Mouse (Mus musculus) neural tube, embryonic 14.5 days (tissue): ENCODE measurements around the gene 2610021A01Rik. TPM values are rescaled to one million over a fixed set of nuclear protein-coding genes. Genes with fewer than 3 reads are reported as not detected.
A peak's percentile ranks its signal among the peaks of the same experiment; 100 is the strongest.
"Not testable (repeated sequence)": the region's sequence is repeated elsewhere in the genome, so short reads cannot be mapped to it uniquely, and the experiment has no call there.

ENCODE experiments used
- ATAC-seq: fragments of 200-750 bp; cut with Nextera tagmentation; 2 replicates; pipeline ENCODE4 v1.8.0; 2017; ENCODE audit warnings: low read depth, mild to moderate bottlenecking, moderate TSS enrichment, moderate library complexity
- H3K27ac ChIP-seq: fragments of 300-500 bp; sonication (generic); 2 replicates; pipeline ENCODE4 v1.5.1; 2014; ENCODE audit warnings: low read depth, mild to moderate bottlenecking, control low read depth, low read length, moderate library complexity, mixed read lengths
- H3K27me3 ChIP-seq: fragments of 300-500 bp; sonication (generic); 2 replicates; pipeline ENCODE4 v1.6.1; 2014; ENCODE audit warnings: low read length; ENCODE audit not compliant: control insufficient read depth, insufficient read depth
- H3K36me3 ChIP-seq: fragments of 300-500 bp; sonication (generic); 2 replicates; pipeline ENCODE4 v1.6.1; 2014; ENCODE audit warnings: low read length, mixed read lengths; ENCODE audit not compliant: control insufficient read depth, insufficient read depth
- H3K4me1 ChIP-seq: fragments of 300-500 bp; sonication (generic); 2 replicates; pipeline ENCODE4 v1.6.1; 2014; ENCODE audit warnings: low read length; ENCODE audit not compliant: control insufficient read depth, insufficient read depth
- H3K4me2 ChIP-seq: fragments of 300-500 bp; sonication (generic); 2 replicates; pipeline ENCODE4 v1.6.1; 2014; ENCODE audit warnings: mild to moderate bottlenecking, low read depth, low read length, control low read depth
- H3K4me3 ChIP-seq: fragments of 300-500 bp; sonication (generic); 2 replicates; pipeline ENCODE4 v1.5.1; 2014; ENCODE audit warnings: low read depth, low read length, control low read depth, mixed read lengths
- H3K9ac ChIP-seq: fragments of 300-500 bp; sonication (generic); replicated peaks from 2 replicates; pipeline ENCODE4 v1.6.1; 2014; ENCODE audit warnings: low read depth, mild to moderate bottlenecking, control low read depth, low read length, mixed read lengths
- H3K9me3 ChIP-seq: fragments of 300-500 bp; sonication (generic); 2 replicates; pipeline ENCODE4 v1.6.1; 2016; ENCODE audit warnings: low read length; ENCODE audit not compliant: control insufficient read depth
- WGBS: fragments of 180-500 bp; shearing (Covaris S2); extraction: QIAGEN DNeasy Blood & Tissue Kit; methylation state at CpG from one replicate; pipeline ENCODE4 v1.1.7; 2014; 5-methylcytosine and 5-hydroxymethylcytosine counted together
- polyA plus RNA-seq: library from polyadenylated mRNA; unstranded; fragments of >200 nt; fragmentation: Nextera tagmentation; extraction: Ambion mirVana; gene quantifications from 2 replicates; pipeline ENCODE4 v1.2.1, GENCODE M21; 2014

Gene 2610021A01Rik
- polyA plus RNA-seq = 19.0 and 21.2 TPM in 2 replicates

DNA sequence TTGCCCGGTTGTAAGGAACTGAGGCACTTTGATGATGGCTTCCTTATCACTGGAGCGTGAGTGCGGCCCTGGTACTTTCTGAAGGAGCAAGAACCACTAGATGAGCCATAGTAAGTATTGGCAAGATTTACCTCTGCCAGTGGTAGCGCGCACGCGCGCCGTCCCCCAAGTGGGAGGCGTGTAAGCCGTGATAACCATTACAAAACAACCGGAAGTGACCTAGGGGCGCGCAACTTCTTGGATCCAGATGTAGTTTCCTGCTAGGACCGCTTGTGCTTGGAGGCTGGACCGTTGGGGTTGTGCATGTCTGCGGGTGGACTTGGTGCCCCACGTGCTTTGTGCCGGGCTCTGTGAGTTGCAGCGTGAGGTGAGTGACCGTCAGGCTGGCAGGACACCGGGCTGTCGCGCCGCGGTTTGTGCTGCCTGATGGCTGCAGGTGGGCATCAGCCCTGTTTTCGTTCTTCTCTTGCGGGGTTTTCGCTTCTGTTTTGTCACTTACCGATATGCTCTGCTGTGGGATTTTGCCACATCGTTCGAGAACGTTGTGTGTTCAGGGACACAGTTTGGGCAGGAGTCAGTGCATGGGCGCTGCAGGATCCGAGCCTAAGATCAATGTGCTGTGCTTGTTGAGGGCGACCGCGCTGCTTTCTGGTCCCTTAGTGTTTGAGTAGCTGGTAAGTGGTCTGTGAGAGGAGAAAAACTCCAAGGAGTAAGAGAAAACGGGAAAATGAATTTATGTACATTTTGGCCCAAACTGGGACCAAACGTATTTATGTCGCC lies at the start of gene 2610021A01Rik:
Gene 2610021A01Rik (plus strand): TSS at position 197 of the 780 bp plus-strand sequence.
- Histone ChIP-seq H3K9ac (peak within 1 kb of the TSS; percentile 60), H3K9me3 (no peaks in the 10 kb centered on the region), H3K36me3 (no peaks in the 10 kb centered on the region), H3K4me1 (0 out of 2 replicates have a peak, but pooled peaks cover 10% of the 10 kb centered on the region), H3K4me2 (peak within 1 kb of the TSS; percentile 73), H3K4me3 (peak within 1 kb of the TSS; percentile 58), H3K27ac (0 out of 2 replicates have a peak within 1 kb of the TSS, but pooled peaks have one; percentile 34), H3K27me3 (no peaks in the 10 kb centered on the region)
- WGBS = under 1% methylated on average over 41 of the region's 41 CpGs
- ATAC-seq = peak; percentile 99

DNA sequence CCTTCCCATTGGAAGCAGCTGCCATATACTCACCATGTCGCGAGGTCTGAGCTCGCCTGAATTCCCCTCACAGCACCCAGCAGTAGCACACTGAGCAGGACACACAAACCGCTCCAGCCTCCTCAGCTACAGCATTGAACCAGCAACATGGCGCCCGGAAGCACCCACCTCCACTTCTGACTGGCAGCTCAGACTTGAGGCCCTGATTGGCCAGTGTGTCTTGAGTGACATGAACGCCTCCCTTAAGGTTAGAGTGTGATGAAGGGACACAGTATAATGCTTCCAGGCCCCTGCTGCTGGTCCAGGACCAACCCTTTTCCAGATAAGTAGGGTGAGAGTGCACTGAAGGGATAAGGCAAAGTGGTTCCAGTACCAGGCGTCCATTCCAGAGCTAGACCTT lies 38.3 kb upstream of the 2610021A01Rik start:
- H3K4me3 ChIP-seq = no peak overlapping the region
- H3K9ac ChIP-seq = no peak overlapping the region
- H3K9me3 ChIP-seq = no peaks in the 10 kb centered on the region
- no peak for ATAC-seq
- H3K36me3 ChIP-seq = no peaks in the 10 kb centered on the region
- 66% methylated on average over 8 of the region's 8 CpGs for WGBS
- no peaks in the 10 kb centered on the region for H3K4me1 ChIP-seq
- H3K27ac ChIP-seq = no peak overlapping the region
- H3K27me3 ChIP-seq = no peaks in the 10 kb centered on the region
- H3K4me2 ChIP-seq = no peak overlapping the region

DNA sequence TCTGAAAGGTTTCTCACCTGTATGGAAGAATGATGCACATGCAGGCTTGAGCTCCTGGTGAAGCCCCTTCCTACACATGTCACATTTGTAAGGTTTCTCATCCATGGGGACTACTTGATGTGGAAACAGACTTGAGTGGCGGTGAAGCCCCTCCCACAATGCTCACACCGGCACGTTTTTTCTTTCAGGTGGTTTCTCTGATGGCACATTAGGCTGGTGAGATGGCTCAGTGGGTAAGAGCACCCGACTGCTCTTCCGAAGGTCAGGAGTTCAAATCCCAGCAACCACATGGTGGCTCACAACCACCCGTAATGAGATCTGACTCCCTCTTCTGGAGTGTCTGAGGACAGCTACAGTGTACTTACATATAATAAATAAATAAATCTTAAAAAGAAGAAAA lies 25.5 kb upstream of the 2610021A01Rik start, which contains the start of gene Gm6871:
Gene Gm6871 (minus strand): TSS at position 101 of the 400 bp plus-strand sequence.
- H3K9ac ChIP-seq, ATAC-seq, H3K4me3 ChIP-seq, H3K27me3 ChIP-seq, H3K36me3 ChIP-seq, H3K4me2 ChIP-seq, H3K27ac ChIP-seq, H3K9me3 ChIP-seq, H3K4me1 ChIP-seq: not testable (repeated sequence)
- WGBS = 85% methylated on average over 5 of the region's 6 CpGs

DNA sequence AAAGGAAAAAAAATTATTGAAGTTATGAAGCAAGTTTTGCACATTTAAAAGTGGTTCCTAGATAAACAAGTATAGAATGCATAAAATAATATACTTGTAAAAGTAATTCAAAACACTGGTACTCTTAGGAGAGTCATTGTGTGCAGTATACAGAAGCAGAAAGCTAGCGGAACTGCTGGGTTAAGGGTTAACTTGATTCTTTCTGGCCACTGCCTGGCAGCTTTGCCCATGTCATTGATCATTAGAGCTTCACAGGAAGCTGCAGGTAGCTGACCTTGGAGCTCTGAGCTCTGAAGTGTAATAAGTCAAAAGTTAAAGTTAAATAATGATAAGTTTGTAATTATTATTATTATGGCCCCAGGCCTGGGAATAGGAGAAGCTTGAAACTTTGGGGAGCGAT lies 21.1 kb upstream of the 2610021A01Rik start:
- ATAC-seq = no peak
- Histone ChIP-seq H3K4me3 (no peak overlapping the region), H3K9me3 (no peaks in the 10 kb centered on the region; the same call in 1 of the 2 replicates), H3K27ac (no peak overlapping the region), H3K27me3 (no peaks in the 10 kb centered on the region), H3K9ac (no peak overlapping the region), H3K4me1 (no peaks in the 10 kb centered on the region), H3K4me2 (no peak overlapping the region), H3K36me3 (no peaks in the 10 kb centered on the region)
- WGBS = 93% methylated on average over 2 of the region's 2 CpGs

DNA sequence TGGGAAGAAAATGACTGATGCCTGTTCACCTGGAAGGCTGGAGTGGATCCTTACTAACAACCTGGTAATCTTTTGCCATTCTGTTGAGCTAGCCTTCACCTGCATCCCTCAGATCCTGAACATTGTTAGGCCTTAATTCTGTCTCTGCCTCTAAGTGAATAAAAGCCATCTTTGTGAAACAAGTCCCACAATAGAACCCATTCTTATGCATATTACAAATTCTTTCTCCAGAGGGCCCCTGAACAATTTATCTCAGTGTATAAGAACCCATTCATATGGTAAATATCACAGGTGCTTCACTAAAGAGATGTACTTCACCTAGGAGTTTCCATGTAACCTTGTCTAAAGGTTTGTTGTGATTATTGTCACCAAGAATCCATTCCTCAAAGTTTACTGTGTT lies 17.0 kb upstream of the 2610021A01Rik start:
- H3K4me3 ChIP-seq = no peak overlapping the region
- H3K4me1 ChIP-seq = no peaks in the 10 kb centered on the region
- no peak for ATAC-seq
- H3K4me2 ChIP-seq = no peak overlapping the region
- H3K9me3 ChIP-seq = no peaks in the 10 kb centered on the region
- H3K36me3 ChIP-seq = no peaks in the 10 kb centered on the region
- no peak overlapping the region for H3K9ac ChIP-seq
- no peak overlapping the region for H3K27ac ChIP-seq
- no peaks in the 10 kb centered on the region for H3K27me3 ChIP-seq

DNA sequence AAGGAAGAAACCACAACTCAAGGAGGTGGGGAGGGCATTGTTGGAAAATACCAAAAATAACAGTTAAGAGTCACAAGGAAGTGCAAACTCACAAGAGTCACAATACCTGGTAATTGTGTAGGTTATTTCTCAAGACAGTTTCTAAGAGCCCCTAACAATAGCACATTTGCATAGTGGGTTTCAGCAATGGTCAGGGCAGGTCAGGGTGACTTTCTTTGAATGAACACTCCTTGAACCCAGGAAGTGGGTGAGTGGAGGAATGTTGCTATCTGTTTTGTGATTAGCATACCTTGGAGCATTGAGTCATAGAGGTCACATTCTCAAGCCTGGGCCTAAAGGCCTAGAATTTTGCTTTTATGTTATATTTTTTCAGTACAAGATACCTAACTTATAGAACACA lies 11.2 kb upstream of the 2610021A01Rik start:
- H3K9ac ChIP-seq, H3K9me3 ChIP-seq, H3K36me3 ChIP-seq, H3K4me3 ChIP-seq, H3K4me1 ChIP-seq, H3K4me2 ChIP-seq, H3K27me3 ChIP-seq, H3K27ac ChIP-seq, ATAC-seq: not testable (repeated sequence)

DNA sequence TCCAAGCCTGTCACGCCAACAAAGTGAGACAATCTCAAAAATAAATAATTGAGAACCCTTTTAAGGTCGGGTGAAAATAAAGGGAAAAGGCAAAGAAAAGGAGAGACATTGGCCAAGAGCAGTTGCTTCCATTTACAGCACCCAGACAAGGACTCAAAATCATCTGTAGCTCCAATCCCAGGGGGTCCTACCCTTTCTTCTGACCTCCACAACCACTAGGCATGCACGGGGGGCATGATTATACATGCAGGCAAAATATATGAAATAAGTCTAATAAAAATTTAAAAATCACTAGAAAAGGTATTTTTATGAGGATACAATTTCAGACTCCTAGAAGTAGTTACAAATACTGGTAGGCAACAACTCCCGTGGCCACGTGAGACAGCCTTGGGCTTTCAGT lies 415 bp upstream of the 2610021A01Rik start:
- peak overlapping the region; percentile 58 for H3K4me3 ChIP-seq
- H3K4me1 ChIP-seq = 0 out of 2 replicates have a peak, but pooled peaks cover 10% of the 10 kb centered on the region
- no peak overlapping the region for H3K9ac ChIP-seq
- peak overlapping the region; percentile 73 for H3K4me2 ChIP-seq
- 49% methylated on average over 5 of the region's 5 CpGs for WGBS
- no peaks in the 10 kb centered on the region for H3K36me3 ChIP-seq
- peak; percentile 57 for ATAC-seq
- H3K27me3 ChIP-seq = no peaks in the 10 kb centered on the region
- no peaks in the 10 kb centered on the region for H3K9me3 ChIP-seq
- no peak overlapping the region for H3K27ac ChIP-seq

DNA sequence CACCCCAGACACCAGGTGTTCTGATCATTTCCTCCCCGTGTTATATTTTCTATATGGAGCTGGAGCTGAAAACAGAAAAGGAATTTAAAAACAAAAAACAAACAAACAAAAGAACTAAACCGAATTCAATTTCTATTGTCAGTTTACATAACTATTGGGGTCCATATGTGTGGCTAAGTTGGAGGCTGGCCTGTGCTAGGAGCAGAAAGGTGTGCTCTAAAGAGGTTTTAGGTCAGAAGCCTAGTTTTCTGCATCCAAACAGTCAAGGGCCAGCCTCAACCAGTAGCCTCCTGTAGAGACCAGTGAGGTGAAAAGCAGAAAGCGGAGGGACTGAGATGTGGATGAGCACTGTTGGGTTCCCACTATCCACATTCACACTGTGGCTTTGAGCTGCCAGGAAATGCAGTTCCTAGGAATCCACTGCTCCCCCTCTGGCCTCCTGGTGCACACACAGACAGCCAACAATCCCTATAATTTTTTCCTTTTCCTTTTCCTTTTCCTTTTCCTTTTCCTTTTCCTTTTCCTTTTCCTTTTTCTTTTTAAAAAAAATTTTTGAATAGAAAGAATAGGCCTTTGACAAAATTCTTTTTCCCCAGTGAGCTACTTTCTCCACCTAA lies 1.0 kb downstream of the 2610021A01Rik start:
- Histone ChIP-seq H3K4me2 (peak overlapping the region; percentile 73), H3K4me1 (0 out of 2 replicates have a peak, but pooled peaks cover 10% of the 10 kb centered on the region), H3K27me3 (no peaks in the 10 kb centered on the region), H3K4me3 (peak overlapping the region; percentile 58), H3K9me3 (no peaks in the 10 kb centered on the region), H3K27ac (no peak overlapping the region), H3K9ac (peak overlapping the region; percentile 60), H3K36me3 (no peaks in the 10 kb centered on the region)
- 8% methylated on average over 3 of the region's 3 CpGs for WGBS
- no peak for ATAC-seq

DNA sequence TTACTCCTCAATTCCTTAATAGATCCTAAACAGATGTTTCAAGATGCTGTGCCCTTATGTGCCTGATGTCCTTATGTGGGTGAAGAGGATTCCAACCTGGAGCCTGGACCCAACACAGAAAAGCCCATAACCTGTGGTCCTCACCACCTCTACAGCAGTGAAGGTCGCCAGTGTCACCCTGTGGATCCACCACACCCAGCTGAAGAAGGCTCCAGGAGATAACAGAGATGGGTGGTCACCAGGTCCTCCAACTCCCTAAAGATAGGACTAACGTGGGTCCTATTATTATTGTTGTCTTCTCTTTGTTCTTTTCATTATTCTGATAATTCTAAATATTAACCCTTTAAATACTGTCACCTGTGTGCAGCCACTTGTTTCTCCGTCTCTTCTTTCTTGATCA lies 12.6 kb downstream of the 2610021A01Rik start:
- no peak overlapping the region for H3K9ac ChIP-seq
- WGBS = 88% methylated on average over 3 of the region's 3 CpGs
- H3K36me3 ChIP-seq = peaks cover 13% of the 10 kb centered on the region

More for the DNA sequence above, 12.6 kb downstream of the 2610021A01Rik start:
- Histone ChIP-seq H3K4me3 (no peak overlapping the region), H3K4me2 (no peak overlapping the region), H3K4me1 (no peaks in the 10 kb centered on the region), H3K27ac (no peak overlapping the region), H3K9me3 (no peaks in the 10 kb centered on the region), H3K27me3 (no peaks in the 10 kb centered on the region)
- no peak for ATAC-seq
